Mouse (Mus musculus) hindbrain, embryonic 16.5 days (tissue): ENCODE data around the gene Nup107. TPM values are rescaled to one million over a fixed set of nuclear protein-coding genes. Genes with fewer than 3 reads are reported as not detected.

Experiments used
- ATAC-seq: fragments of 200-750 bp; cut with Nextera tagmentation; 2 replicates; pipeline ENCODE4 v1.8.0; 2017; ENCODE audit warnings: moderate TSS enrichment, moderate library complexity
- H3K27ac ChIP-seq: fragments of 300-500 bp; sonication (generic); 2 replicates; pipeline ENCODE4 v1.5.1; 2014; ENCODE audit warnings: low read depth, mild to moderate bottlenecking, control low read depth, low read length, moderate library complexity
- H3K27me3 ChIP-seq: fragments of 300-500 bp; sonication (generic); replicated peaks from 2 replicates; pipeline ENCODE4 v1.6.1; 2014; ENCODE audit warnings: low read length; ENCODE audit not compliant: control insufficient read depth, insufficient read depth
- H3K36me3 ChIP-seq: fragments of 300-500 bp; sonication (generic); 2 replicates; pipeline ENCODE4 v1.6.1; 2014; ENCODE audit warnings: mild to moderate bottlenecking, low read length, moderate library complexity, mixed read lengths; ENCODE audit not compliant: control insufficient read depth, insufficient read depth
- H3K4me1 ChIP-seq: fragments of 300-500 bp; sonication (generic); 2 replicates; pipeline ENCODE4 v1.6.1; 2014; ENCODE audit warnings: low read depth, low read length; ENCODE audit not compliant: control insufficient read depth, insufficient read depth
- H3K4me2 ChIP-seq: fragments of 300-500 bp; sonication (generic); 2 replicates; pipeline ENCODE4 v1.6.1; 2014; ENCODE audit warnings: mild to moderate bottlenecking, low read length, control low read depth, moderate library complexity
- H3K4me3 ChIP-seq: fragments of 300-500 bp; sonication (generic); 2 replicates; pipeline ENCODE4 v1.5.1; 2014; ENCODE audit warnings: mild to moderate bottlenecking, low read length, control low read depth, moderate library complexity
- H3K9ac ChIP-seq: fragments of 300-500 bp; sonication (generic); 2 replicates; pipeline ENCODE4 v1.6.1; 2014; ENCODE audit warnings: low read depth, mild to moderate bottlenecking, control low read depth, low read length, moderate library complexity
- H3K9me3 ChIP-seq: fragments of 300-500 bp; sonication (generic); 2 replicates; pipeline ENCODE4 v1.6.1; 2014; ENCODE audit warnings: mild to moderate bottlenecking, low read length, moderate library complexity; ENCODE audit not compliant: control insufficient read depth
- WGBS: fragments of 180-500 bp; shearing (Covaris S2); extraction: QIAGEN DNeasy Blood & Tissue Kit; methylation state at CpG from one replicate; pipeline ENCODE4 v1.1.7; 2014; 5-methylcytosine and 5-hydroxymethylcytosine counted together
- polyA plus RNA-seq: library from polyadenylated mRNA; unstranded; fragments of >200 nt; fragmentation: Nextera tagmentation; extraction: Ambion mirVana; gene quantifications from 2 replicates; pipeline ENCODE4 v1.2.1, GENCODE M21; 2015

The Nup107 gene
- polyA plus RNA-seq, 1 experiment from 2014 or later: 32.0 TPM

DNA sequence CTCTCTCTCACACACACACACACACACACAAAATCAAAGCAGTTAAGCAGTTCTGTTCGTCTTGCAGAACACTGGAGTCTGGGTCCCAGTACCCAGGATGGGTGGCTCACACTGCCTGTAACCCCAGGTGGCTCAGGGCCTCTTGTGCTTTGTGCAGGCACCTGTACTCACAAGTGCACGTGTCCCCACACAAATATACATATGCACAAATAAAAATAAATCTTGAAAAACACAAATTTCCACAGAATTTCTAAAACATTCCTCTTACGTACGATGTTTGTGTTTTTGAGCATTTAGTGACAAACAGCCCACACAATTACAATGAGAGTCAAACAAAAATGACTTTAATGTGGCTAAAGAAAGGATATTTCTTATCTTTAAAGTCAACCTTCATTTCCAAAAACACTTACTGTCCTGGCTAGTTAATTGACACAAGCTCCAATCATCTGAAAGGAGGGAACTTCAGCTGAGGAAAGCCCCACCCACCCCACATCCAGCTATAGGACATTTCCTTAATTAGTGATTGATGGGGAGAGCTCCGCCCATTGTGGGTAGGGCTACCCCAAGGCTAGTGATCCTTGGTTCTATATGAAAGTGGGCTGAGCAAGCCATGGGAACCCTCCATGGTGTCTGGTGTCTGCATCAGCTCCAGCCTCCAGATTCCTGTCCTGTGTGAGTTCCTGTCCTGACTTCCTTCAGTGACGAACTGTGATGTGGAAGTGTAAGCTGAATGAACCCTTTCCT is 16.9 kb downstream of the Nup107 start:
- Histone ChIP-seq H3K9me3 (no peaks in the 10 kb centered on the region), H3K4me1 (no peaks in the 10 kb centered on the region), H3K27me3 (no peaks in the 10 kb centered on the region), H3K36me3 (peaks cover 30% of the 10 kb centered on the region), H3K4me2 (no peak overlapping the region), H3K4me3 (no peak overlapping the region), H3K9ac (no peak overlapping the region), H3K27ac (no peak overlapping the region)
- 92% methylated on average over 6 of the region's 6 CpGs for WGBS
- no peak for ATAC-seq

DNA sequence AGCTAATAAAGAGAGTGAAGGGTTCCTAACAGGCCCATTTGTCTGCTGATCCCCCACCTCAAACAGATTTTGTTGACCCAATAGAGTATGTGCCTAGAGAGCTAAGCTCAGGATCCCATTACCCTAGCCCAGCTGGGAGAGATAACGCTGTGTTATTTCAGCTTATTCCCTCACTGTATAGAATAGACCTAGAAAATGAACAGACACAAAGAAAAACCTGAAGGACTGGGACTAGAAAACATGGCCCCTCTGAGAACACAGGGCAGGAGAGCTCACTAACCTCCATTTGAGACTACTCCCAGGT is 17.7 kb downstream of the Nup107 start:
- H3K4me3 ChIP-seq: no peak overlapping the region
- no peak for ATAC-seq
- peaks cover 30% of the 10 kb centered on the region for H3K36me3 ChIP-seq
- H3K9me3 ChIP-seq: no peaks in the 10 kb centered on the region
- WGBS: 97% methylated on average over 1 of the region's 1 CpGs
- H3K27ac ChIP-seq: no peak overlapping the region
- H3K4me2 ChIP-seq: no peak overlapping the region
- no peaks in the 10 kb centered on the region for H3K27me3 ChIP-seq
- no peaks in the 10 kb centered on the region for H3K4me1 ChIP-seq
- H3K9ac ChIP-seq: no peak overlapping the region

DNA sequence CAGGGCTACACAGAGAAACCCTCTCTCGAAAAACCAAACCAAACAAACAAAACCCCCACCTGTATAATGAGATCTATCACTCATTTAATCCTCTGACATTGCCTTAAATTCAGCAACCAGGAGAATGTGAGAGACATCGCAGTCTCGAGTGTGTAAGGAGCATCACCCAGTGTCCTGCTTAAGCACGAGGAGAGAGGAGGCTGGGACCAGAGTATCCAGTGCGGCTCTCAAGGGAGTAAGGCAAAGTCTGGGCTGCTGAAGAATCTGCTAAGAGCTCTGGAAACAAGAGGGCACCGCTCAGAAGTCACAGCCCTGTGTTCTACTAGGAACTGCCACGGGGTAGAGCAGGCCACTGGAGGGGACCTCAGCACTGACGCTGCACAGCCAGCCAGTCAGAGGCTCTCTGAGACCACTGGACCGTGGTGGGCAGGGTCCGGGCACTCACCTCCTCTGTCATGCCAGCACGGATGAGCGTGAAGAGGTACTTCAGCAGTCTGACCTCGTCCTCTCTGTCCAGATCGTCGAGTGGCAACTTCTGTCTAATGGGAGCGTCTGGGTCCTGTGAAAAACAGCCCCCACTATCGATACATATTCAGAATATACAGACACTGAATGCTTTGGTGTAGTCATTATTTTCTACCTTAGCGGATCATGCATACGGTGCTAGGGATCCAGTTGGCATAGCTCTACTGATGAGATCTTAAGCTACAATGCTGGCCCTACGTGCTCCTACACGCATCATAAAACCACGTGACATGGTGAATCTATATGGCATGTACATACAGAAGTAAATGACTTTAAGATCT is 18.3 kb downstream of the Nup107 start:
- Histone ChIP-seq H3K4me3 (no peak overlapping the region), H3K9me3 (no peaks in the 10 kb centered on the region), H3K4me2 (no peak overlapping the region), H3K4me1 (no peaks in the 10 kb centered on the region), H3K36me3 (peaks cover 30% of the 10 kb centered on the region), H3K27ac (no peak overlapping the region), H3K9ac (no peak overlapping the region), H3K27me3 (no peaks in the 10 kb centered on the region)
- no peak for ATAC-seq
- 97% methylated on average over 22 of the region's 22 CpGs for WGBS

DNA sequence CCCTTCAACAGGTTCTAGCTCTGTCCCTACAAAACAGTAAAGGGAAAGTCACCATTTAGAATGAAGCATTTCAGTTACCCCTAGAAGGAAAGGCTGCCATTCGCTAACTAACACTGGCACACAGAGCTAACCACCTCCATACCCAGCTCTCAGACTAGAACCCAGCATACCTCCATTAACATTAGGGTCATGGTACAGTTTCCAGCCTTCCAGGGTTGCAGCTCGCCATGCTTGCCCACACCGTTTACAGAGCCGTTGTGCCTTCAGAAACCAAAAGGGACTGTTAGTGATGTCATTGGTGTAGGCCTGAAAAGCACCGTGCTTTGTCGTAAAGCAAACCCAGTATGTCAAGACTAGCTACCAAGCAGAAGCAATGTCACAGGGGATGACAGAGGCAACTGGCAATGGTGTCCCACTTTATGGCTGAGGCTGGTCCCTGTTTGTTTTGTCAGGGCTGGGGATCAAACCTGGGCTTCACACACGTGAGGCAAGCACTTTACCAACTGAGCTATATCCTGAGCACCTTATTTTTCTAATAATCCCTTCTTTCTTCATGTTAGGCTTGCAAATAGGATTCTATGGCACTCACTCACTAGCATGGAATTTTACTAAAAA is 19.3 kb downstream of the Nup107 start:
- peaks cover 25% of the 10 kb centered on the region for H3K36me3 ChIP-seq

DNA sequence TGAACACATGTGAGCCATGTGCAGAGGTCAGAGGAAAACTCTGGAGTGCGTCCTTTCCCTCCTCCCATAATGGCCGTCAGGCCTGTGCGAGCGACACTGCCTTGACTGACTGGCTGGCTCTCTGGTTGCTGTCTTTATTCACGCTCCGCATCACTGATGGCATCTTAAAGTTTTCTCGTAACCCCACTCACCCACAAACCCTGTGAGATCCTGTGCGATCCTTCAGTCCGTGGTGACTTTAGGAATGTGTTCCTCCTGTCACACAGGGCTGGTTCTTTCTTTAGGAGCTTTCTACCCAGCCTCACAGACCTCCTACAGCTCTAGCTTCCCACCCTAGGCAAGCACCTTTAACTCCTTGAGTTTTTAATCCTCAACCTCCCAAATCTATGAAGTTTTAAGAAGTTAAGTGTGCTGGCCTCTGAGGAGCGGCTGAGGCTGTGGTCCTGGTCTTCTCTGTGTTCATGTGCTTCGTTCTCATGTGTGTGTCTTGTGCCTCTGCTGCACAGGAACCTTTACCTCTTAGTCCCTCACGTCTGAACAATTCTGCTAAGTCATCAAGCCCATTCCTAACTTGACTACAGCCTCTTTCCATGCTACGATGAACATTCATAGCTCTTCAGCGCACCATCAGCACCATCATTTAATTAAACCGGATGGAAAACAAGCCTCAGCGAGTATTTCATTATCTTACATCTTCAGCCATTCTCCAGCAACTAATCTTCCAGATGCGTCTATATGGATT is 20.0 kb downstream of the Nup107 start:
- peaks cover 26% of the 10 kb centered on the region for H3K36me3 ChIP-seq
- WGBS: 88% methylated on average over 17 of the region's 17 CpGs
- no peak for ATAC-seq

More for the DNA sequence above, 19.3 kb downstream of the Nup107 start:
- H3K4me3 ChIP-seq: no peak overlapping the region
- no peak for ATAC-seq
- H3K27ac ChIP-seq: no peak overlapping the region
- no peaks in the 10 kb centered on the region for H3K27me3 ChIP-seq
- H3K4me1 ChIP-seq: no peaks in the 10 kb centered on the region
- H3K4me2 ChIP-seq: no peak overlapping the region
- H3K9me3 ChIP-seq: no peaks in the 10 kb centered on the region
- WGBS: 96% methylated on average over 7 of the region's 7 CpGs
- no peak overlapping the region for H3K9ac ChIP-seq

DNA sequence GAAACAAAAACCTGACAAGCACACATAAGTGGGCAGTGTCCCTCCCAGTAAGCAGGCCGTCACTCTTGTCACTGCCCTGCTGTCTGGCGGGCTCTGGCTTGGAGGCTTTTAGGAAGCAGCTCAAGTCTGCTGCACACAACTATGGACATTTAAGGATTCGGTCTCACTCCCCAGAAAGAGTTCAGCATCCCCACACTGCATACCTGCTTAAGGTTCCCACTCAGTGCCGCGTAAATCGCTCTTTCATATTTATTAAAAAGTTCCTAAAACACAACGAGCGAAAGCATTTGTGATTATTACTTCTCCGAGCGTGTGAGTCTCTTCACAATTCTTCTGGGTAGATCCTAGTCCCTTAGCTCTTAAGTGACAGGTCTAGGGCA is 21.4 kb downstream of the Nup107 start:
- 96% methylated on average over 10 of the region's 10 CpGs for WGBS
- Histone ChIP-seq H3K4me1 (no peaks in the 10 kb centered on the region), H3K27ac (no peak overlapping the region), H3K36me3 (peaks cover 29% of the 10 kb centered on the region), H3K4me3 (no peak overlapping the region), H3K4me2 (no peak overlapping the region), H3K9me3 (no peaks in the 10 kb centered on the region), H3K9ac (no peak overlapping the region), H3K27me3 (no peaks in the 10 kb centered on the region)
- no peak for ATAC-seq

More for the DNA sequence above, 20.0 kb downstream of the Nup107 start:
- no peak overlapping the region for H3K9ac ChIP-seq
- H3K27me3 ChIP-seq: no peaks in the 10 kb centered on the region
- H3K4me2 ChIP-seq: no peak overlapping the region
- no peaks in the 10 kb centered on the region for H3K9me3 ChIP-seq
- no peak overlapping the region for H3K27ac ChIP-seq
- no peaks in the 10 kb centered on the region for H3K4me1 ChIP-seq
- no peak overlapping the region for H3K4me3 ChIP-seq

DNA sequence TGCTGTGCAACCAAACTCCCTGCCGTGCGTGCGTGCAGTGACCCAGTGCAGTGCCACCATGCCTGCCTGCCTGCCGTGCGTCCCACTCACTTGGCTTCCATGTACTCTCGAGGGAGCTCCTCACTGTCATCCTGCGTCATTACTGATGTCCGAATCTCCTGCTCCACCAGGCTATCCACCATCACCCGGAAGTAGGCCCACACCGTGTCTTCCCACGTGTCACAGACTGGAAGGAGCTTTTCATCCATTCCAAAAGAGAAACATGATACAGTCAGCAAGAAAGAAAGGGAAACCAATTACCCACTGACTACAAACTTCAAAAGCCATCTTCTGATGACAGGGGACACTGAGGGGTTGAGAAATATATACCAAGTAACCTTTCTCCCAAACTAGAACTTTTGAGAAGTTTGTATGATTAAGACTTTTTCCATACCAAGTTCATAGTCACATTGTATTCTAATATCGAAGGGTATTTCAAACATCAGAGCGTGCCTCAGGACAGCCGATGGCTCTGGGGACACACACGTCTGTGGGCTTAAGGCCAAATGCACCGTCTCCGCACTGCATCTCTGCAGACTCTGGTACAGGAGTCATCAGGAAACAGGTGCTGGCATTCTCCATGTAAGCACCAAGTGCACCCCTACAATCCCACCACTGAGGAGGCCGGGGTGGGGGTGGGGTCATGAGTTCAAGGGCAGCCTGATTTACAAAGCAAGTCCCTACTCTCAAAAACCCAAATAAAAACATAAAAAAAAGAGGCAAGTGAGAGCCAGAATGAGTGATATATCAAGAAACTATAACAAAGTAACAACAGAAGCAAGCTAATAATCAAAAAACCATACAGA is 22.0 kb downstream of the Nup107 start:
- H3K36me3 ChIP-seq: peaks cover 27% of the 10 kb centered on the region
- no peaks in the 10 kb centered on the region for H3K27me3 ChIP-seq
- H3K9ac ChIP-seq: no peak overlapping the region
- no peak overlapping the region for H3K4me2 ChIP-seq
- H3K27ac ChIP-seq: no peak overlapping the region
- H3K4me1 ChIP-seq: no peaks in the 10 kb centered on the region
- 94% methylated on average over 18 of the region's 18 CpGs for WGBS
- ATAC-seq: no peak
- H3K9me3 ChIP-seq: no peaks in the 10 kb centered on the region
- H3K4me3 ChIP-seq: no peak overlapping the region

DNA sequence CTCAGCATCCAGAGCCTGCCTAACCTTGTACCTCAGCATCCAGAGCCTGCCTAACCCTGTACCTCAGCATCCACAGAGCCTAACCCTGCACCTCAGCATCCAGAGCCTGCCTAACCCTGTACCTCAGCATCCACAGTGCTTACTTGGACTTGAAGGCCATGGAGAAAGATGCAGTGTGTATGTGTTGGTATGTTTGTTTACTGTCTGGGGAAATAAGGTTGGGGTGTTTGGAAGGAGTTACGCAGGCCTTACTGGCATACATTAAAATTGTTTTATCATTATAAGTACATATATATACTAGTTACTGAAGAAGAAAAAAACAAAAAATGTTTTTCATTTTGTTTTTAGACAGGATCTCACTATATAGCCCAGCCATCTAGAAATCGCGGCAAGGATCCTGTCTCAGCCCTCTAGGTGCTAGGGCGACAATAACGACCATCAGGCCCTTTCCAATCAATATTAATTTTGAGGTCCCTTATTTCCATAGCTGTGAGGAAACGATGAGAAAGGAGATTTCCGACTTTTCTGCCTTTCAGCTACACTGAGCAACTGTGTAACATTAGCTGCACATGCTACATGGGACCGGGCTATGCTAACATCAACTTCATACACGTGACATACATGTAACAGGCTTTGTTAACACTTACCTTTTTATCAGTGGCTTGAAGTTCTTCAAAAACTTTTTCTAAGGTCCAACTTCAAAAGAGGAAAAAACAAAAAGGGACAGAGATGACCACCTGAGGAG is 22.8 kb downstream of the Nup107 start:
- Histone ChIP-seq H3K4me2 (no peak overlapping the region), H3K9ac (no peak overlapping the region), H3K4me3 (no peak overlapping the region), H3K27me3 (no peaks in the 10 kb centered on the region), H3K27ac (no peak overlapping the region), H3K4me1 (no peaks in the 10 kb centered on the region), H3K36me3 (peaks cover 30% of the 10 kb centered on the region), H3K9me3 (no peaks in the 10 kb centered on the region)
- 95% methylated on average over 9 of the region's 9 CpGs for WGBS
- ATAC-seq: no peak
